Mouse (Mus musculus) liver, embryonic 16.5 days (tissue): Measurements from ENCODE around the gene Vcpkmt. TPM values are rescaled to one million over a fixed set of nuclear protein-coding genes. Genes with fewer than 3 reads are reported as not detected.
"Not testable (repeated sequence)": the region's sequence is repeated elsewhere in the genome, so short reads cannot be mapped to it uniquely, and the experiment has no call there.

ENCODE experiments used
- ATAC-seq: fragments of 200-750 bp; cut with Nextera tagmentation; 2 replicates; pipeline ENCODE4 v1.8.0; 2017; ENCODE audit warnings: low read depth, mild to moderate bottlenecking, moderate number of reproducible peaks, moderate library complexity
- H3K27ac ChIP-seq: fragments of 300-500 bp; sonication (generic); 2 replicates; pipeline ENCODE4 v1.5.1; 2014; ENCODE audit warnings: mild to moderate bottlenecking, low read length
- H3K27me3 ChIP-seq: fragments of 300-500 bp; sonication (generic); 2 replicates; pipeline ENCODE4 v1.6.1; 2014; ENCODE audit warnings: low read depth, low read length, mixed read lengths; ENCODE audit not compliant: control insufficient read depth, insufficient read depth
- H3K36me3 ChIP-seq: fragments of 300-500 bp; sonication (generic); 2 replicates; pipeline ENCODE4 v1.6.1; 2014; ENCODE audit warnings: mild to moderate bottlenecking; ENCODE audit not compliant: control insufficient read depth, insufficient read depth
- H3K4me1 ChIP-seq: fragments of 300-500 bp; sonication (generic); 2 replicates; pipeline ENCODE4 v1.6.1; 2014; ENCODE audit warnings: low read depth, low read length, mixed read lengths; ENCODE audit not compliant: control insufficient read depth
- H3K4me2 ChIP-seq: fragments of 300-500 bp; sonication (generic); 2 replicates; pipeline ENCODE4 v1.6.1; 2014; ENCODE audit warnings: low read depth, low read length, mixed read lengths
- H3K4me3 ChIP-seq: fragments of 300-500 bp; sonication (generic); 2 replicates; pipeline ENCODE4 v1.5.1; 2014; ENCODE audit warnings: low read depth, mild to moderate bottlenecking, low read length
- H3K9ac ChIP-seq: fragments of 300-500 bp; sonication (generic); 2 replicates; pipeline ENCODE4 v1.6.1; 2014; ENCODE audit warnings: low read depth, low read length
- H3K9me3 ChIP-seq: fragments of 300-500 bp; sonication (generic); replicated peaks from 2 replicates; pipeline ENCODE4 v1.6.1; 2016; ENCODE audit warnings: low read length; ENCODE audit not compliant: control insufficient read depth
- WGBS: fragments of 180-500 bp; shearing (Covaris S2); extraction: QIAGEN DNeasy Blood & Tissue Kit; methylation state at CpG from one replicate; pipeline ENCODE4 v1.1.7; 2014; ENCODE audit not compliant: insufficient replicate concordance; 5-methylcytosine and 5-hydroxymethylcytosine counted together
- polyA plus RNA-seq: library from polyadenylated mRNA; unstranded; fragments of >200 nt; fragmentation: Nextera tagmentation; extraction: Ambion mirVana; gene quantifications from 2 replicates; pipeline ENCODE4 v1.2.1, GENCODE M21; 2015

Gene Vcpkmt
- polyA plus RNA-seq: 9.1 and 9.7 TPM in 2 replicates

DNA sequence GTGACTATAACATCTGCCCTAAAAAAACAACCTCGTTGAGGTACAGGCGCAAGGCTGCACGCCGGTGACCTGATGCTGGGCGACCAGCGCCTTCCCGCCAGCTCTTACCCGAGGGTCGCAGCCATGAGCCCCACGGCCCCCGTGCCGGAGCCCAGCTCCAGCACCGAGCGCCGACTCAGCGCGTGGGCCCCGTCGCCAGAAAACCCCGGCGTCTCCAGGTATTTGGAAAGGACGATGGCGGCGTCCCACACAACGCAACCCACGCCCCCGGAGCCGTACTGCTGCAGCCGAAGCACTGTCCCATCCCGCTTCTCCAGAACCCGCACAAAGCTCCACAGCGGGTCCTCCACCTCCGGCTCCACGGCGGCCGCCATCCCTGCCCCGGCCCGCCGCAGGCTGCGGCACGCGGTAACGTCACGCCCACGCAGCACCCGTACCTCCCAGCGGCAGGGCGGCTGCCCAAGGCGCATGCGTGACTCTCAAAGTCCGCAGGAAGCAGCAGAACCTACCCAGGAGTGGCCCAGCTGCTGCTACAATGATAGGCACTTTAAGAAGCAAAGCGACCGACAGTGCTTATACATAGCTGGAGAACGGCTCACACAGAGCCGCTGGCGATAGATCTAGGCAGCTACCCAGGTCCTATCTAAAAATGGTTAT, at the start of gene Vcpkmt:
Gene Vcpkmt, minus strand, starts transcription at position 416 of the 657 bp plus-strand sequence.
- Histone ChIP-seq H3K4me2 (peak within 1 kb of the TSS; percentile 95), H3K9ac (peak within 1 kb of the TSS; percentile 82), H3K27ac (peak within 1 kb of the TSS; percentile 73), H3K4me1 (peaks cover 20% of the 10 kb centered on the region), H3K9me3 (no peaks in the 10 kb centered on the region), H3K4me3 (peak within 1 kb of the TSS; percentile 82), H3K27me3 (no peaks in the 10 kb centered on the region), H3K36me3 (peaks cover 21% of the 10 kb centered on the region)
- peak; percentile 97 for ATAC-seq
- WGBS: under 1% methylated on average over 56 of the region's 56 CpGs

DNA sequence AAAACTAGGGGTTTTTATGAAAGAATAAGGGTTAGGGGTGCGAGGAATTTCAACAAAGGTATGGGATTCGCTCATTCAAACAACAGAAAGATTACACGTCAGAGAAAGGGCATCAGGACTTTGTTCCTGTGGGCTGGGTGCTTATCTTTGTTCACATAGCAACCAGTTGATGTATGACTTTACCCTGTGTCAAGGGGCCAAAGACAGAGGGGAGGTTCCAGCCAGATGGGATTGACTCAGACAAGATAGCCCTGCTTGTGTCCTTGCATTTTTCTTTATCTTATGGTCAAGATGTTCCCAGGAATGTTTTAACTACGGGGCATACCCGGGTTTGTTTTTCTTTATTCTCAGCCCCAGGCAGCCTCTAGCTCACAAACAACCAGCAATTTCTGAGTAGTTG, 35.8 kb upstream of the Vcpkmt start:
- not testable (repeated sequence) for H3K27ac ChIP-seq, H3K27me3 ChIP-seq, H3K4me1 ChIP-seq, H3K9ac ChIP-seq, H3K4me3 ChIP-seq, H3K4me2 ChIP-seq, ATAC-seq, H3K9me3 ChIP-seq
- peaks cover 12% of the 10 kb centered on the region; the same call in 1 of the 2 replicates for H3K36me3 ChIP-seq
- WGBS: 53% methylated on average over 5 of the region's 5 CpGs

DNA sequence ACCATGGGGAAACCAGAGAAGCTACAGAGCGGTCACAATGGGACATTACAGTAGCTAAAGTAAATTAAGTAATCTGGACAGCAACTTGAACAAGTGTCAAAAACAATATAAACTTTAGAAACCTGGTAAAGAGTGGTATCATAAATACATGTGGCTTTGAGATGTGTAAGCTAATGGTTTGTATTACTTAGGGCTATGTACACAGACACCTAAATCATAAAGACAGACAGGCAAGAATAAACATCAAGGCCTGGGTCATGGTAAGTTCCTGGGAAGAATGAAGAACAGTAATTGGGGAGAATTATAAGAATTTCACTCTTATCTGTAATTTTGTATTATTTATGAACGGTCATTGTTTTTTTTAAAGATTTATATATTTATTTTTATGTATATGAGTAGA, 21.5 kb upstream of the Vcpkmt start:
- Histone ChIP-seq H3K27ac (no peak overlapping the region), H3K36me3 (peaks cover 10% of the 10 kb centered on the region), H3K4me1 (no peaks in the 10 kb centered on the region), H3K9me3 (no peaks in the 10 kb centered on the region), H3K4me2 (no peak overlapping the region), H3K9ac (no peak overlapping the region), H3K4me3 (no peak overlapping the region), H3K27me3 (no peaks in the 10 kb centered on the region)
- ATAC-seq: no peak
- WGBS: 80% methylated on average over 2 of the region's 2 CpGs

DNA sequence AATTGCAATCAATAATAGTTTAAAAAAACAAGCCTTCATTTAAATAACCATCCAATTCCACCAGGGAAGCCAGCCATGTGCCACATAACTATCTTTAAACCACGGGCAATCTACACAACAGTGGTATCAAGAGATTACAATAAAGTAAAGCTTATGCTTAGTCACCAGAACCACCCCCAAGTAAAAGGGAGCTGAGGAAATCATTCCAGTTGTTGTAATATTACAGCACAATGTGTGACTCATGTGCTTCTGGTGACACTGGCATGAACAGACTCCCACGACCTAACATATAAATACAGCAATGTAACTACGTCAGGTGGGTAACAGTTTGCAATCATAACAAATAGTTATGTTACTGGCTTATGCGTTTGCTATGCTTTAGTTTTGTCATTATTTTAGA, 14.6 kb upstream of the Vcpkmt start:
- Histone ChIP-seq H3K4me1 (no peaks in the 10 kb centered on the region), H3K9ac (no peak overlapping the region), H3K4me2 (no peak overlapping the region), H3K9me3 (no peaks in the 10 kb centered on the region), H3K27ac (no peak overlapping the region), H3K27me3 (no peaks in the 10 kb centered on the region), H3K4me3 (no peak overlapping the region), H3K36me3 (peaks cover 5% of the 10 kb centered on the region; the same call in 1 of the 2 replicates)
- ATAC-seq: no peak
- 62% methylated on average over 4 of the region's 4 CpGs for WGBS

DNA sequence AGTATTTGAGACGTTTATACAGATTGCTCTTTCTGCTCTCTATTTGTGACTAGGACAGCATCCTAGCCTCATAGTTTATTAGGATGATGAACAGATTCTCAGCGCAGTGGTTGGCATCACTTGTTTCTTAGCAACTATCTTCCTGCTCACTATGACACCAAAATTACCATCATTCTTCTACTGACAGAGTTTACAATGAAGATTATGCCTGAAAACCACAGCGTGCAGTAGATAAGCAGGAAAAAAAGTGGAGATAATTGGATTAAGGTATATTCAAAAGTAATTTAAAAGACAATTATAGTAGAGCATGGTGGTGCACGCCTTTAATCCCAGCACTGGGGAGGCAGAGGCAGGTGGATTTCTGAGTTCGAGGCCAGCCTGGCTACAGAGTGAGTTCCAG, 10.3 kb upstream of the Vcpkmt start:
- Histone ChIP-seq H3K27me3 (no peaks in the 10 kb centered on the region), H3K4me1 (no peaks in the 10 kb centered on the region), H3K4me2 (no peak overlapping the region), H3K9ac (no peak overlapping the region), H3K36me3 (peaks cover 5% of the 10 kb centered on the region), H3K4me3 (no peak overlapping the region), H3K9me3 (no peaks in the 10 kb centered on the region), H3K27ac (no peak overlapping the region)
- no peak for ATAC-seq
- WGBS: 64% methylated on average over 5 of the region's 5 CpGs

DNA sequence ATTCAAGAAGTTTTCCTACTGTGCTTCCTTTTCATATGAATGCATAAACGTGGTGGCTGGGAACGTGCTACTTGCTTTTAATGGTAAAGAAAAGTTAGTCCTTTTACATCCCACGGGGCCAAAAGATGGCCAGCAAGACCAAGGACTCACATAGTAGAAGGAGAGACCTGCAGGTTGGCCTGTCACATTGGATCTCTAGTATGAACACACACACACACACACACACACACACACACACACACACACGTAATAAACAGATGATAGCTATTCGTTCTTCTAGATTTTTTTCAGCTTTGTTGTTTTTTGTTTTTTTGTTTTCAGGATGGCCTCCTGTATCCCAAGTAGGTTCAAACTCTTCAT, 422 bp upstream of the Vcpkmt start:
- WGBS: 34% methylated on average over 5 of the region's 5 CpGs
- no peak for ATAC-seq
- H3K4me3 ChIP-seq: peak overlapping the region; percentile 82
- peaks cover 18% of the 10 kb centered on the region for H3K36me3 ChIP-seq
- no peaks in the 10 kb centered on the region for H3K9me3 ChIP-seq
- H3K27ac ChIP-seq: peak overlapping the region; percentile 73
- H3K9ac ChIP-seq: peak overlapping the region; percentile 82
- H3K27me3 ChIP-seq: no peaks in the 10 kb centered on the region
- peaks cover 20% of the 10 kb centered on the region for H3K4me1 ChIP-seq
- H3K4me2 ChIP-seq: peak overlapping the region; percentile 95

DNA sequence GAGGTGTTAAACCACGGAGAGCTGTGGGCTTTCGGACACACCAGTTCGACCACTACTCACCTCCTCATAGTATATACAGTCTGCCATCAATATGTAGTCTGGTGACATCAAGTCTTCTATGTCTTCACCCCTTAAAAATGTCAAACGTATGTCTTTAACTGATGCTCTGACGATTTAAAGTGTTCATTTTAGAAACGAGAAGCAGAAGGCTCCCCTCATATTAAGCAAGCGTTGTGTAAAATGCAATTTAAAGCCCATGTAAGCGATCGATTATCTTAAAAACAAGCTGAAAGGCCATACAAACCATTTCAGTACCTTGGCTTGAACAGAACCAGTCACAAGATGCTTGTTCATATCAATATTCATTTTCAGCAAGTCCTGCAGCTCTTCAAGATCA, 614 bp downstream of the Vcpkmt start:
- Histone ChIP-seq H3K9ac (peak overlapping the region; percentile 82), H3K4me2 (peak overlapping the region; percentile 95), H3K27me3 (no peaks in the 10 kb centered on the region), H3K27ac (peak overlapping the region; percentile 49), H3K4me1 (peaks cover 20% of the 10 kb centered on the region), H3K9me3 (no peaks in the 10 kb centered on the region), H3K4me3 (peak overlapping the region; percentile 82), H3K36me3 (peaks cover 23% of the 10 kb centered on the region)
- ATAC-seq: no peak
- WGBS: 17% methylated on average over 9 of the region's 9 CpGs

DNA sequence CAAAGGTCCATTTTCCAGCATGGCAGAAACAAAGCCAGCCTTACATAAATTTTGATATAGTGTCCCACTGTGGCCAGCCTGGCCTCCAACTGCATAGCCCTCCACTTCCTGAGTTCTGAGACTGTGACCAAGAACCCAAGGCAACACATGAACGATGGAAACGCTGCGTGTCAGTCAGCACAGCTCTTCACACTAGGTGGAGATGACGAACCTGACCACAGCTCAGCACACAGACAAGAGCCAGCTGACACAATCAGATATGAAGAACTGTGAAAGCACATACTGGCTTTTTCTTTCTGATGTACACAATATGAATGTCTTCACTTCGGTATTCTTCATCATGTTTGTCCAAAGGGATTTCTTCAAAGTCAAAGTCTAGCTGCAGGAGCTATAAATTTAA, 3.2 kb downstream of the Vcpkmt start:
- Histone ChIP-seq H3K4me1 (peaks cover 20% of the 10 kb centered on the region), H3K4me2 (no peak overlapping the region), H3K9me3 (no peaks in the 10 kb centered on the region), H3K9ac (no peak overlapping the region), H3K4me3 (no peak overlapping the region), H3K27me3 (no peaks in the 10 kb centered on the region), H3K27ac (no peak overlapping the region), H3K36me3 (peaks cover 11% of the 10 kb centered on the region; the same call in 1 of the 2 replicates)
- WGBS: 36% methylated on average over 5 of the region's 5 CpGs
- no peak for ATAC-seq

DNA sequence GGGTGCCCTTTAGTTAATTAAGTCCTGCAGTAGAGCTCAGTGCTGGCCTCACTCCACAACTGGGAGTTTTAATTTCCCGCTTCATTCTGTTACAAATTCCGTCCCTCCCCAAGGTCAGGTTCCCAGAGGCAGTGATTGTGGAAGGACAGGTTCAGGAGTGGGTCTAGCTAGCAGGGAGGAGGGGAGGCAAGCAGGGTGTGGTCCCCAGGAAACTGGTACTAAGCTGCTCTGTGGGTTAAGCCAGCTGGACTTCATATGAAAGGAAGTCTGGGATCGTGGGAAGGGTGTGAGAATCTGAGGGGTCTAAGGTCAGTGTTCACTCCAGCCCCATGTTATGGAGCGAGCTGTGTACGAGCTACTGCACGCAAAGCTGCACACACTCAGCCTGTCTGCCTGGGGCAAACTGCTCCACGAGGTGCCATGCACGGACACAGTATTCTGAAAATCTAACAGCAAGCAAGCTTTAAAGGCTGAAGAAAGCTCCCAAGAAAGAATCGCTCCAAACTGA, 6.7 kb downstream of the Vcpkmt start:
- Histone ChIP-seq H3K4me2 (no peak overlapping the region), H3K9ac (no peak overlapping the region), H3K27ac (no peak overlapping the region), H3K27me3 (no peaks in the 10 kb centered on the region), H3K4me3 (no peak overlapping the region), H3K9me3 (no peaks in the 10 kb centered on the region), H3K36me3 (peaks cover 11% of the 10 kb centered on the region; the same call in 1 of the 2 replicates), H3K4me1 (peaks cover 13% of the 10 kb centered on the region)
- 73% methylated on average over 9 of the region's 9 CpGs for WGBS
- no peak for ATAC-seq
